Mouse (Mus musculus) thymus, adult 2 months (tissue): ENCODE data around the gene Fbxo31. TPM values are rescaled to one million over a fixed set of nuclear protein-coding genes. Genes with fewer than 3 reads are reported as not detected.
A peak's percentile ranks its signal among the peaks of the same experiment; 100 is the strongest.

Experiments used
- DNase-seq: peaks from one replicate; pipeline ENCODE4 v3.0.0; 2021
- H3K27ac ChIP-seq: fragments of 200-500 bp; 2 replicates; pipeline ENCODE4 v1.5.1; 2012; ENCODE audit warnings: low read length, control low read depth; ENCODE audit not compliant: control insufficient read depth, insufficient read depth
- H3K27me3 ChIP-seq: fragments of 200-500 bp; 2 replicates; pipeline ENCODE4 v1.6.1; 2012; ENCODE audit warnings: mild to moderate bottlenecking, low read length, moderate library complexity, mixed read lengths; ENCODE audit not compliant: control insufficient read depth, insufficient read depth
- H3K36me3 ChIP-seq: fragments of 200-500 bp; 2 replicates; pipeline ENCODE4 v1.6.1; 2012; ENCODE audit warnings: mild to moderate bottlenecking, low read length, moderate library complexity; ENCODE audit not compliant: control insufficient read depth, insufficient read depth
- H3K4me1 ChIP-seq: fragments of 200-500 bp; replicated peaks from 2 replicates; pipeline ENCODE4 v1.6.1; 2012; ENCODE audit warnings: low read length; ENCODE audit not compliant: control insufficient read depth, insufficient read depth
- H3K4me3 ChIP-seq: fragments of 200-500 bp; 2 replicates; pipeline ENCODE4 v1.5.1; 2012; ENCODE audit warnings: mild to moderate bottlenecking, low read length, control low read depth, moderate library complexity; ENCODE audit not compliant: control insufficient read depth, insufficient read depth
- CTCF ChIP-seq: fragments of 200-500 bp; IDR thresholded peaks from 2 replicates; pipeline ENCODE4 v1.5.1; 2012; ENCODE audit warnings: mild to moderate bottlenecking, control low read depth, low read length, moderate library complexity, borderline replicate concordance; ENCODE audit not compliant: control insufficient read depth, poor library complexity, insufficient read depth; ENCODE audit errors: extremely low read depth
- POLR2A ChIP-seq: fragments of 200-500 bp; IDR thresholded peaks from 2 replicates; pipeline ENCODE4 v1.6.1; 2012; ENCODE audit warnings: mild to moderate bottlenecking, low read length, control low read depth, moderate library complexity; ENCODE audit not compliant: control insufficient read depth, poor library complexity, insufficient read depth; ENCODE audit errors: extremely low read depth
- WGBS: fragments of 180-500 bp; shearing (Covaris S2); methylation state at CpG from one replicate; pipeline ENCODE4 v1.1.7; 2018; 5-methylcytosine and 5-hydroxymethylcytosine counted together
- polyA plus RNA-seq: library from polyadenylated mRNA; depleted of rRNA; stranded (reverse); fragments of >200 nt; gene quantifications from 2 replicates; pipeline ENCODE4 v1.2.3, GENCODE M21; 2012

Fbxo31 gene
- polyA plus RNA-seq, 1 experiment = 39.8 TPM

DNA sequence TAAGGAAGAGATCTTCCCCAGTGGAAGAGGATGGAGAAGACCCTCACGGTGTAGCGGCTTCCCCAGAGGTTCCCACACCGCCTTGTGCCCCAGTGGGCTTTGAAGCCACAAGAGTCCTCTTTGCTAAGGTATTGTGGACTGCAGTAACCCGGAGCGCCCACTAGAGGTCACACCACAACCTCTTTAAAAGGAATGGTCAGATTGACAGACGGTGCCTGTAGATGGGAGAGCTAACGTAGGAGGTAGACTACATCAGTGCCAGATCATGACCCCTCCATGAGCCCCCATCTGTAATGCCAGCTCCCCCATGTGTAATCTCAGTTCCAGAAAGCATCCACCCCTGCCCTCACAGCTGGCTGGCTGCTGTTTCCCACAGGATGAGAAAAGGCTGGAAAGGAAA is 31.5 kb downstream of the Fbxo31 start:
- WGBS = 6% methylated on average over 7 of the region's 7 CpGs
- DNase-seq = peak; percentile 77
- no peak for TF ChIP-seq POLR2A
- TF ChIP-seq CTCF = 0 out of 2 replicates have a peak, but pooled peaks have one; percentile 32

DNA sequence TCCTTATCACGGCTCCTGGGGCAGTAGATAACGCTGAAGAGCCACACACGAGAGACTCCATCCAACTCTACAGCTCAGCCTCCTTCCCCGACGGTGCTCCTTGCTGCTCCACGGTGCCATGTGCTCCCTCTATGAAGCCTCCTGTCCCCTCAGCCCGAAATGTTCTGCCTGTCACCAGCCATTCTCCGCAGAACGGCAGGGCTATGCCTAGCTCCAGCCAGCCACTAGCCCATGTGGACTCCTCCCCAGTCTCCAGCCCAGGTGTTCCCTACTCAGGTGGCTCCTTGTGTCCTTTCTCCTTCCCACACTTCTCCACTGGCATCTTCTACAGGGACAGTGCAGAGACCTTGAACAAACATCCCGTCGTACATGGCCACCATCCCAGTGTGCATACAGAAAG is 33.7 kb downstream of the Fbxo31 start:
- H3K4me3 ChIP-seq = no peak overlapping the region
- H3K27ac ChIP-seq = no peak overlapping the region
- TF ChIP-seq POLR2A = no peak
- no peak for TF ChIP-seq CTCF
- no peaks in the 10 kb centered on the region for H3K4me1 ChIP-seq
- WGBS = 86% methylated on average over 11 of the region's 11 CpGs
- DNase-seq = no peak
- no peaks in the 10 kb centered on the region for H3K27me3 ChIP-seq
- no peaks in the 10 kb centered on the region for H3K36me3 ChIP-seq

More for the DNA sequence above, 31.5 kb downstream of the Fbxo31 start:
- Histone ChIP-seq H3K27ac (no peak overlapping the region), H3K4me3 (no peak overlapping the region), H3K4me1 (no peaks in the 10 kb centered on the region), H3K27me3 (no peaks in the 10 kb centered on the region), H3K36me3 (peaks cover 5% of the 10 kb centered on the region)

DNA sequence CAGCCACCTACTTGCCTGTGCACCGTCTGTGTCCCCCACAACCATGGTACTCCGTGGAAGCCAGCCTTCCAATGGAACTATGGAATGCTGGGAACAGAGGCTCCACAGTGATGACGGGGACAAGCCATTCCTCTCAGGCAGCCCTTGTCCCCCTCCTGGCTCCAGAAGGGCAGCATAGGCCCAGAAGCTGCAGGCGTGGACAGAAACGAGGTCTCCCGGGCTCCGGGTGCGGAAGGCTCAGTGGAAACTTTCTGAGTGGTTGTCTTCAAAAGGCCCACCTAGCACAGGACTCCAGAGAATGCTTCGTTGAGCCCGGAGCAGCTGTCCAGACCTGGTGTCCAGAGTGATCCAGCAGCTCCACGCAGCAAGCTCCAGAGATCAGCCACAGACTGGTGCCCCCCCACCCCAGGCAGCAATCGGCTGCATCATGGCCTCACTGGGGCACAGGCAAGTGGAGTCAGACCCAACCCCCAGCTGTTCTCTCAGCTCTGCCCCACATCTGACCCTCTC is 34.3 kb downstream of the Fbxo31 start, which contains the start of gene 1700018B08Rik:
Gene 1700018B08Rik, minus strand, starts transcription at position 45 of the 510 bp plus-strand sequence.
- Histone ChIP-seq H3K27ac (no peak within 1 kb of the TSS), H3K4me3 (no peak within 1 kb of the TSS), H3K4me1 (no peaks in the 10 kb centered on the region), H3K36me3 (no peaks in the 10 kb centered on the region), H3K27me3 (no peaks in the 10 kb centered on the region)
- WGBS = 90% methylated on average over 12 of the region's 12 CpGs
- DNase-seq = no peak
- TF ChIP-seq POLR2A = no peak

DNA sequence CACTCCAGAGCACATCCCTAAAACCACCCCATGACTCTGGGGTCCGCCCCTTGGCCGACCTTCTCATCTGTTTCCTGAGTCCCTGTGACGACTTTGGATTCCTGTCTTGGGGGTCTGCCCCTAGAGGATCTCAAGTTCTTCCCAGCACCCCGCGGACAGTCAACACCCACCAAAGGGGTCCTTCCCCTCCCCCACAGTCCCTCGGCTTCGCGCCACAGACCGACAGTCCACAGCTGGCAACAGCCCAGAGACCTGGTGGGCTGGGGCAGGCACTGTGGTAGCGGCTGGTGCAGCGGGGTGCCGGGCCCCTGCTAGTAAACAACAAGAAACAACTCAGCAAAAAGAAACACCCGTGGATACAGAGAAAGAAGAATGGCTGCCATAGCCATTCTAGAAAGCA is 35.7 kb downstream of the Fbxo31 start:
- WGBS = 72% methylated on average over 13 of the region's 13 CpGs
- no peaks in the 10 kb centered on the region for H3K27me3 ChIP-seq

DNA sequence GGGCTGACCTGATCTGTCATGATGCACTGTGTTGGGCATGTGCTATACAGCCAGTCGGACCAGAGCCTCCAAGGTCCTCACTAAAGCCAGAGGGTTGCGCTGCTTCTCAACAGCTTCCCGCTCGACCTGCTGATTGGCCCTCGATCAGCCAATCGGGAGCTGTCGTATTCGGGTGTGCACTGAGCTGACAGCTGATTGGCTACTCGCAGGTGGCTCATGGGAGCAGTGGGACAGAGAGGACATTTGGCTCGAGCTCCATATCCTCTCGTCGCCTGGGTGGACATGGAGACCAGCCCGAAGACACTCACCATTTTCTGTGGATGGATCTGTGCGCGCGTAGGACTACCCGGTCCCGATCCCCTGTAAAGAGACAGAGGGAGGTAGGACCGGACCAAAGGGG is 36.7 kb downstream of the Fbxo31 start:
- Histone ChIP-seq H3K4me3 (no peak overlapping the region), H3K36me3 (no peaks in the 10 kb centered on the region), H3K4me1 (no peaks in the 10 kb centered on the region), H3K27me3 (no peaks in the 10 kb centered on the region), H3K27ac (no peak overlapping the region)
- no peak for TF ChIP-seq POLR2A
- no peak for TF ChIP-seq CTCF
- WGBS = 86% methylated on average over 19 of the region's 19 CpGs
- no peak for DNase-seq

More for the DNA sequence above, 35.7 kb downstream of the Fbxo31 start:
- no peaks in the 10 kb centered on the region for H3K4me1 ChIP-seq
- no peak overlapping the region for H3K4me3 ChIP-seq
- DNase-seq = no peak
- H3K27ac ChIP-seq = no peak overlapping the region
- no peaks in the 10 kb centered on the region for H3K36me3 ChIP-seq
- TF ChIP-seq CTCF = no peak
- no peak for TF ChIP-seq POLR2A

DNA sequence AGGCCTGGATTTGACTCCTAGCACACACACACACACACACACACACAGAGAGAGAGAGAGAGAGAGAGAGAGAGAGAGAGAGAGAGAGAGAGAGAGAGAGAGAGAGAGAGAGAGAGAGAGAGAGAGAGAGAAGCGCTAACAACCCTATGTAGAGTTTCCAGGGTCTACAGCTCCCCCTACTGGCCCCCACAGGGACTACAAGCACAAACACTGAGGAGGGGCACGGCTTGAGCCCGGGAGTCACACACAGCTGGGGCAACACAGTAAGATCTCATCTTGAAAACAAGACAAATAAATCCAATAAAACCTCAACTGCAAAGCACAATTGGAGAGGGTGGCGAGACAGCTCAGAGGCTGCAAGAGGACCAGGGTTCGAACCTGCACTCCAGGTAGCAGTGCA is 46.2 kb downstream of the Fbxo31 start:
- WGBS = 56% methylated on average over 5 of the region's 5 CpGs
- no peak overlapping the region for H3K4me3 ChIP-seq
- no peaks in the 10 kb centered on the region for H3K4me1 ChIP-seq
- peak; percentile 47 for DNase-seq
- H3K27me3 ChIP-seq = no peaks in the 10 kb centered on the region
- TF ChIP-seq POLR2A = no peak
- peak; percentile 61; the same call in 1 of the 2 replicates for TF ChIP-seq CTCF
- no peak overlapping the region for H3K27ac ChIP-seq
- H3K36me3 ChIP-seq = no peaks in the 10 kb centered on the region

DNA sequence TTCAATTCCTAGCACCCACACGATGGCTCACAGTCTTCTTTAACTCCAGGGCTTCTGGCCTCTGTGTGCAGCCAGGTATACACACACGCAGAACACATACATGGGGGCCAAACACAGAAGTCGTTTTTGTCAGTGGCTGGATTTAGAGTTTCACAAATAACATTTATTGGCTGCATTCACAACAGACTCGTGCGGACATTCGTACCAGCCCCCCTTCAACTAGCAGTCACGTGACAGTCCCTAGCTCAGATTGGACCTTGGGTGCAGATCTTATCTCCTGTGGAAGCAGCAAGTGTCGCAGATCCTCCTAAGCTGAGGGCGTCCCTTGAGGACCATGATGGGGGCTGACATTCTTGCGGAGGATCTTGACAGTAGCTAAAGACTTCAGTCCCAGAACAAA is 48.0 kb downstream of the Fbxo31 start:
- Histone ChIP-seq H3K4me1 (no peaks in the 10 kb centered on the region), H3K4me3 (no peak overlapping the region), H3K36me3 (no peaks in the 10 kb centered on the region), H3K27me3 (no peaks in the 10 kb centered on the region), H3K27ac (no peak overlapping the region)
- WGBS = 80% methylated on average over 10 of the region's 10 CpGs
- TF ChIP-seq CTCF (no peak), POLR2A (no peak)
- no peak for DNase-seq
